Mouse (Mus musculus): ENCODE data around the gene Phkb.
"Not testable (repeated sequence)": the region's sequence is repeated elsewhere in the genome, so short reads cannot be mapped to it uniquely, and the experiment has no call there.

Gene Phkb

DNA sequence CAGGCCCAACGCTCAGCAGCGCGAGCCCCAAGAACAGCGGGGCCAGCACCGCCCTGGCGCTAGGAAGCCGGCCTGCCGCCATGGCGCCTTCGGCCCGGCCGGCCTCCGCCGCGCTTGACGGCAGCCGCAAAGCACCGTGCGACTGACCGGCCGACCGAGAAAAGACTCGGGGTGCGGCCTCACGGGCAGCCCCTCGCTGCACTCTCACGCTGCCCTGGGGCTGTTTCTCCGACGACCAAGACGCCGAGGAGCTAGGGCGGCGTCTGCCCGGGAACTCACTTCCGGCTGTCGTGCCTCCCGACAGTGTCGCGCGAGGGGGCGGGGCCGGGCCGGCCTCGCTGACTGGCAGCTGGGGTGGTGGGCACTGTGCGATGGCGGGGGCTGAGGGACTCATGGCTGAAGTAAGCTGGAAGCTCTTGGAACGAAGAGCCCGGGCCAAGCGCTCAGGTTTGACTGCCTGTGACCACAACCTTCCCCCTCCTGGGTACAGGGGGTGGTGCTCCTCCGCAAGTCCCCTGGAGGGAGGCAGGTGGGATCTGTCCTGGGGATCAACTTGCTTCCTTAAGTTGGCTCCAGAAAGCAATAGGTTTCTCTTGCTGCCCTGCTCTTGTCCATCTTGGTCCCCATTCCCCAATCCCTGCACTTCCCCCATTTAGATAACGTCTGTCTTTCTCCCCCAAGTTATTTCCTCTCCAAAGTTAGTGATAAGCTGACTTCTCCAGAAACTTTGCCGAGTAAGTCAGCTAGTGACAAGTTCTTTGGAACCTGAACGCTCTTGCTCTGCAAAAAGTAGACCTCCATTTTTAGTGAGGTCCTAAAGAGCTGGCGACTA lies at the start of gene Phkb, which contains the start of gene Itfg1:
TSS of gene Phkb (plus strand) at position 303 of the 832 bp plus-strand sequence.
TSS of gene Itfg1 (minus strand) at position 265 of the 832 bp plus-strand sequence.
- peak; percentile 93 for DNase-seq (ENCODE audit: low spot score)

DNA sequence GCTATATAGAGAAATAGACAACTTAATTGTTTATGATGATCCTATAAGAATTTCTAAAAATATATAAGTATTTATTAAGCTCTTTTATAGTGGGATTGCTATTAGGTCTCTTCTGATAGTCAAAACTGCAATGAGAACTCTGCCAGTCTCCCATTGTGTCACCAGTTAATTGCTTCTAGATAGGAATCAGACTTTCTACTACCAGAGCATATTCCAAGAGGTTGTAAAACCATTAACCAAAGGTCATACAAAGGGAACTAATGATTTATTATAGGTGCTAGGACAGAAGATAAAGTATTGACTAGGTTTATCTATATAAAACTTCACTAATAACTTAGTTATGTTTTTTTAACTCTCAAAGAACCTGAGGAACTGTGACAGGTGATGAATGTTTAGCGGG lies 44.4 kb upstream of the Phkb start:
- DNase-seq (ENCODE audit: low spot score) = not testable (repeated sequence)

GRCm38 (mm10) chr8:85800164-85800563 lies 40.6 kb upstream of the Phkb start:
- no peak for DNase-seq (ENCODE audit: low spot score)

- DNase-seq (ENCODE audit: low spot score) = no peak
These were observed 39.4 kb upstream of the Phkb start for GRCm38 (mm10) chr8:85801408-85801807.

DNA sequence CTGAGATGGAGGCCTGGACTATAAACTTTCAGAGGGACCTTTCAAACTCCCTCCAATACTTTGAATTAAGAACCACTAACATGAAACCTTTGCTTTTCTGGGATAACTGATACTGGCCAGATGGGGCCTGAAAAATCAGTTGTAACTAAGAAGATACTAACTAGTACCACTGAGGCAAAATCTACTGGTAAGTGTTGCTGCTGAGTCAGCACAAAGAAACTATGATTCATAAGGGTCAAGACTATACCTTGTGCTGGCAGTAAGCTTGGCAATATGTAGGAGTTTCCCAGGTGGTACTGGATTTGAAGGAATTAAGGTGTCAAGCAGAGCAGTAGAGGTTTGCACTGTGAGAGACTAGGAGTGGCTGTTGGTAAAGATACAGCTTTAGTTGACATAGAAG lies 27.1 kb upstream of the Phkb start:
- DNase-seq (ENCODE audit: low spot score) = no peak

GRCm38 (mm10) chr8:85839916-85840656 lies 673 bp upstream of the Phkb start:
- DNase-seq (ENCODE audit: low spot score) = no peak

GRCm38 (mm10) chr8:85841489-85841795 lies 683 bp downstream of the Phkb start:
- no peak for DNase-seq (ENCODE audit: low spot score)

GRCm38 (mm10) chr8:85845887-85846286 lies 5.1 kb downstream of the Phkb start:
- no peak for DNase-seq (ENCODE audit: low spot score)

GRCm38 (mm10) chr8:85854220-85855123 lies 13.7 kb downstream of the Phkb start:
- DNase-seq (ENCODE audit: low spot score) = no peak

GRCm38 (mm10) chr8:85857227-85857896 lies 16.6 kb downstream of the Phkb start:
- not testable (repeated sequence) for DNase-seq (ENCODE audit: low spot score)

DNA sequence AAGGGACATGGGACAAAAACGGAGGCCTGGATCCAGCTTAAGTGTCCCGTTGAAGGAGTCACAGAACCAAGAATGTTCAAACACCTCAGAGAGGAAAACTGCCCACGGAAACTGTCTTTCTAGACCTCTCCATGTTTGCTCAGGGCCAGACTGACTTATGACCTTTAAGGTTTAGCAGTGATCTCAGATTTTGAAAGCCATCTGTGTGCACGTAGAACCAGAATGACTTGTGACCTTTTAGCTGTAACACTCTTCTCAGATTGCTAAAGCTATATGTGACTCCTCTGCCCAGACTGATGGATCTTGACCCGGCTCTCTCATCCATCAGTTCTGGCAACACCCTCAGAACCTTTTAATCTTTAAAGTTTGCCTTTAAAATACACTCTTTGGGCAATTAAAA lies 19.9 kb downstream of the Phkb start:
- DNase-seq (ENCODE audit: low spot score) = peak; percentile 32

DNA sequence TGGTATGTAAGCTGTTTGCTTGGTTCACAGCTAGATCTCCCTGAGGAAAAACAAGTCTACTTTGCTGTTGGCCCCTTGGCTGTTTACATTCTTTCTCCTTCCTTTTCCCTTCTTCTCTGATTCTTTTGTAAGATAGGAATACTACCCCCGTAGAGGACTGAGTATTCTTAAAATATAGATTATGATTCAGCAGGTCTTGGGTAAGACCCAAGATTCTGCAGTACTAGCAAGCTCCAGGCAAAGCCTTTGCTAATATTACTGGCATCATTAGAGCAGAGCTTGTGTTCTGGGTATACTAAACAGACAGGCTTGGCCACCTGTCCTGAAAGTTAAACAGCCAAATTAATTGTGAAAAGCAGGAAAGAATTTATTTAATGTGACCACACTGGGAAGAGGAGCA lies 21.6 kb downstream of the Phkb start:
- no peak for DNase-seq (ENCODE audit: low spot score)

GRCm38 (mm10) chr8:85871660-85872059 lies 30.9 kb downstream of the Phkb start:
- no peak for DNase-seq (ENCODE audit: low spot score)

DNA sequence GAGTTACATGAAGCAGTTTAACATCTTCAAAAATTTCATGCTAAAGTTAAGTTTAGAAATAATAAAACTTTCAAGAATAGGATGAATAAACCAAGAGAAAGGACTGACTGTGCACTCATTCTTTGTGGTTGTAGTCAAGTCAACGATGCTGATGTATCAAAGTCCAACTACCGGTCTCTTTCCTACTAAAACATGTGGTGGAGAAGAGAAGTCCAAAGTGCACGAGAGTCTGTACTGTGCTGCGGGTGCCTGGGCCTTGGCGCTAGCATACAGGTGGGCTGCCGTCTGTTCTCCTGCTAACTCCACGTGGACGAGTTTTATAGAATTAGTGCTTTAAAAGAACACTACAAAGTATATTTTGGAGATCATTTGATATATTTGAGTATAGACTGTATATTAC lies 37.2 kb downstream of the Phkb start:
- peak; percentile 43 for DNase-seq (ENCODE audit: low spot score)

DNA sequence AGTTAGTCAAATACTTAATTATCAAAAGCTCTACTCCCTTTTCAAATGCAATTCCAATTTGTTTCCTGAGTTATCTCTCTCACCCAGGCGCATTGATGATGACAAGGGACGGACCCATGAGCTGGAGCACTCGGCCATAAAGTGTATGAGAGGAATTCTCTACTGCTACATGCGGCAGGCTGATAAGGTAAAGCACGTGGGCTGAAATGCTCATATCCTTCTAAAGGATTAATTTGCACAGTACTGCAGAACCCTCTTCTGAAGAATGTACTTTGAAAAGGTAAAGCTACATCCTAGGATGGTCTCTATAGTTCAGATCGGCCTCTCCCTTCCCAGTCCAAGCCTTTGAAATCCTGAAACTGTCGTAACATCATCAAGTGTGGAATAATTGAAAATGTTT lies 38.9 kb downstream of the Phkb start:
- DNase-seq (ENCODE audit: low spot score) = no peak

DNA sequence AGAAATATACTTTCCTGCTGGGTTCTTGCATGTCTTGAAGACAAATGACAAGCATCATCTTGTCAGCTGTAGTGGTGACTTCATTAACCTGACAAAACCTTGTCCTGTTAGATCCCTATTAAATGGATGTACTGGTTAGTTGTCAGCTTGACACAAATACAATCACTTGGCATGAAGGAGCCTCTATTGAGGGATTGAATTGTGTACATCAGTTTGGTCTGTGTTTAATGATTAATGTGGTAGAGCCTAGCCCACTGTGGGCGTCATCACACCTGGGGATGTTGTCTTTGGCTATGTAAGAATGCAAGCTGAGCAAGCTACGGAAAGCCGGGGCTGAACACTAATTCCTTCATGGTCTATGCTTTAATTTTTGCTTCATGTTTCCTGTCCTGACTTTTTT lies 44.1 kb downstream of the Phkb start:
- no peak for DNase-seq (ENCODE audit: low spot score)

DNA sequence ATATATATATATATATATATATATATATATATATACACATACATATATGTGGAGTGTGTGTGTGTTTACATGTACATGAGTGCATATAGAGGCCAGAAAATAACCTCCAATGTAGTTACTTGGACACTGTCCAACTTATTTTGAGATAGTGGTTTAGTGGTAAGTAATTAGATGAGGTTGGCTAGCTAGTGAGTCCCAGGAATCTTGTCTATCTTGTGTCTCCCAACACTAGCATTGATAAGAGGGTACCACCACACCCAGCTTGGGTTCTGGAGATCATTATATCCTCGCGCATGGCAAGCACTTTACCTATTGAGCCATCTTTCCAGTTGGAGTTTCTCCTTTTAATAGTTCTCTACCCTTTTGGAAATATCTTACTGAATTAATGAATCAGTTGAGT lies 56.9 kb downstream of the Phkb start:
- DNase-seq (ENCODE audit: low spot score) = no peak

GRCm38 (mm10) chr8:85924991-85925390 lies 84.2 kb downstream of the Phkb start:
- no peak for DNase-seq (ENCODE audit: low spot score)

GRCm38 (mm10) chr8:85925574-85925973 lies 84.8 kb downstream of the Phkb start:
- DNase-seq (ENCODE audit: low spot score) = no peak

- no peak for DNase-seq (ENCODE audit: low spot score)
These were observed 85.3 kb downstream of the Phkb start for GRCm38 (mm10) chr8:85926107-85926506.

DNA sequence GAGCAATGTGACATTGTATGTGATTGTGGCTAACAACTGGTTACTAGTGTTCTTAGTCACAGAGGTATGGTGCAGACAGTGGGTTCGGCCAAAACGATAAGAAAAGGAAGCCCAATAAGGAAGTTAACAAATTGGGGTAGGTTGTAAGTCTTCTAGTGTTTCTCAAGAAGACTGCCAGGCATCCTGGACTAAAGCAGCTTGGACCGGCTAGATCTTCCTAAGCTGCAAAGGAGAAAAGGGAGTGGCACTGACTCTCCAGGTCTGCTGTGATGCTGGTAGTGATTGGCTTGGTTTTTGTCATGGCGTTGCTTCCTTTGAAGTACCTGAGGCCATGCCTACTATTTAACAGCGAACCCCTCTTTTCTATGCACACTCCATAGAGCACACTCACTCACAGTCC lies 95.4 kb downstream of the Phkb start:
- DNase-seq (ENCODE audit: low spot score) = no peak

DNA sequence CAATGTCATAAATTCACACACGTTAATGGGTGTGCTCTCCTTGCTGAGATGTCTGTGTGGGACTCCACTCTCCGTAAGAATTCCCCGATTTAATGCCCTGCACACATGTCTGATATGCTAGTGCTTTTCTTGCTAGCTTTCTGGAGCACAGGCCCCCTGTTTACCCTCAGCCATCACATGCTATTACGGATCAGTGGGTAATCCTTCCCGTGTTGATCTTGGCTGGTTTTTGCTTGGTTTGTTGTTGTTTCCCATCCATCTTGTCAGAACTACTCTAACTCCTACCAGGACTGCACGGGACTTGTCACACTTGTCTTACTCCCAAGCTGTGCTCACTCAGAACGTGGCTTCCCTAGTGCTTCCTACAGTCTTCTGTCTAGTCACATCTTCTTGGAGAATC lies 96.6 kb downstream of the Phkb start:
- DNase-seq (ENCODE audit: low spot score) = no peak
